Mouse (Mus musculus): Measurements from ENCODE around the gene Erc1.
"Not testable (repeated sequence)": the region's sequence is repeated elsewhere in the genome, so short reads cannot be mapped to it uniquely, and the experiment has no call there.

Erc1 gene

DNA sequence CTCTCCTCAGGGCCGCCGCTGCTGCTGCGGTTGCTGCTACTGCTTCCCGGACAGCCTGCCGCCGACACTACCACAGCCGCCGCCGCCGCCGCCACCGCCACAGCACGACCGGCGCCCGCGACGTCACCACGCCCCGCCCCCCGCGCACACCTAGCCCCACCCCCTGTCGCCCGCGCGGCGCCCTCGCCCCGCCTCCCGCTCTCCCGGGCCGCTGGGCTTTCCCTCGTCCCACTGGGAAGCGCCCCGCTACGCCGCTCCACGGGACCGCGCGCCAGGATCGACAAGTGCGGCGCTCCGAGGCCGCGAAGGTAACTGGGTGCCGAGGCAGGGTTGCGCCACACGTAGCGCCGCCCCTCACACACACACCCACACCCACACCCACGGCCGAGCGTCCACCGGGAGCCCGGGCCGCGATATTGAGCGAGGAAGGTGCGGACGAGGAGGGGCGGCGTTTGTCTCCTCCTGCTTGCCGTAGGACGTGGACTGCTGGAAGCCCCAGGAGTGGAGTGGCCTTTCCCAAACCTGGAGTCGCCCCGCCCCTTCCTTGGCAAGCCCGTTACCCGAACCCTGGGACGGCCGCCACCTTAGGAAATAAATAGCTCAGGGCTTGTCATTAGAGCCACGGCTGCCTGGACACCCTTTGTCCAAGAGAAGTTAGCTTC, at the start of gene Erc1:
Erc1 (minus strand) TSS at position 134 of the 662 bp plus-strand sequence.
- peak; percentile 96 to 99 for DNase-seq (ENCODE audit: inconsistent age in 2 of 2, low spot score in 1 of 2)

DNA sequence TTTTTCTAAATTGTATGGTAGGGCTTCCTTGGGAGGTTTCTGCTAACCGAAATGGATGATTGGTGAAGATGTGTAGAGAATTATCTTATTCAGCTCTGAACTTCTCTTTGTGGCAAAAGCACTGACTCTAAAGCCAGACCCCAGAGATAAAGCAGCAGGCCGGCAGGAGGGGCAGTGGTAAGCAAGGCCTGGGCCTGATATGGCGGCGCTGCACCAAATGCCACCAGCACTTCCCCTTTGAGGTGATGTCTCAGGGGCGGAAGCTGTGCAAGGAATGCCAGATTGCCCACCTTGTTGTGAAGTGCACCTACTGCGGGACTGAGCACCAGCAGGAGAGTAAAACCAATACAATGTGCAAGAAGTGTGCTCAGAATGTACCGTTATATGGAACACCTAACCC, 44.7 kb upstream of the Erc1 start:
- no peak for DNase-seq (ENCODE audit: inconsistent age in 2 of 2, low spot score in 1 of 2)

DNA sequence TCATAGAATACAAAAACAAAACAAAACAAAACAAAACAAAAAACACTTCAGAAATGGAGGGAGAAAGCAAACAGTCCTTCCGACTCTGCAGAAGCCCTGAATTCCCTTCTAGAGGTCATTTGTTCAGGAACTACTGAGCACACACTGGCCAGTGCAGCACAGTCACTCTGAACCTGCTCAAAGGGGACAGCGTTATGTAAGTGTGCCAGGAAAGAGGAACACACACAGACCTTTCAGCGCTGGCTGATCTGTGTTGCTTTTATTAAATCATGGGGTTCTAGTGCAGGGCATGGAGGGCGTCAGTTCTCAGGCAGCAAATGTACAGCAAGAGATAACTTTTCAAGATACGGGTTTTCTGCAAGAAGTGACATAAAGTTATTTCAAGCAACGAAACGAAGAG, 35.2 kb upstream of the Erc1 start:
- DNase-seq (ENCODE audit: inconsistent age in 2 of 2, low spot score in 1 of 2): peak; percentile 41 to 47

DNA sequence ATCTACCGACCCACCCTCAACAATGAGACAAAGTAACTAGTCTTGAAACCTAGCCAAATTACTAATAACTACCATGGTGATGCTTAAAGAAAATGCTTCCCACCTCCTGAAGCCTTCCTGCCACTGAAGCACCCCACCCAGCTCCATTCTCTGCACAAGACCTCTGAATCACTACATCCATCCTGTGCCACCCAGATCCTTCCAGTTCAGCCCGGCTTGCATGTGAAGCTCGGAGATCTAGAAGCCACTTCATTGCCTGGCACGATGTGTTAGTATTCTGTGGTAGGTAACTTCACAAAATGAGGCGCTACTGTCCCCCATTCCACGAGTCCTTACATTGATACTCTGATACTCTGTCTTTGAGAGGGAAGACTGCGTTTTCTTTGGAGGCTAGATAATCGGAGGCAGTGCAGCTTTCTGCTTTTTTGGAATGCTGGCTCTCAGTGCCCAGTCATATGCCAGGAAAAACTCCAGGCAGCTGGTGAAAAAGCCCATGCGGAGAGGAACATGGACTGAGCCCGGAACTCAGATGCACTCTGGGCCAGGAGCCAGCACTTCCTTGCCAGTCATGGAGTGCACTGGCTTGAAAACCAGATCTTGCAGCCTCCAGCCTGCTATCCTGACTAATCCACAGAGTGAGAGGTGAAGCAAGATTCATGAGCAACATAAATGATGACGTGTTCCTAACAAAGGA, 16.5 kb upstream of the Erc1 start:
- peak; percentile 24 to 52 for DNase-seq (ENCODE audit: inconsistent age in 2 of 2, low spot score in 1 of 2)

DNA sequence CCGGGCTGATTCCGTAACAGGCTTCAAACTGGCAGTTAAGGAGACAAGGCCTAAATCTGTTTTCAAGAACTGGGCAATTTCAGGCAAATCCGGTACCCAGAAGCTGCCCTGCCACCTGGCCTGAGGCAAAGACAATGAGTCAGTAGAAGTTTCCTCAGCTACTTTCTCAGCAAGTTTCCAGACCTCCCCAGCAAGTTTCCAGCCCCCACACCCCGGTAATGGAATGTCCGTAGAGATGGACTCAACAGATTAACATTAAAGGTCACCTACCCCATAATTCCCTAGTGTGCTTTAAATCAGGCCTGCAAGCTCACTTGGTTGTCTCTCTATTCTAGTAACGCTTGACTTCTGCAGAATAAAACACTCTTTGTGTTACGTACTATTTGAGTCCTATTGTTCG, 13.6 kb upstream of the Erc1 start:
- DNase-seq (ENCODE audit: inconsistent age in 2 of 2, low spot score in 1 of 2): no peak

DNA sequence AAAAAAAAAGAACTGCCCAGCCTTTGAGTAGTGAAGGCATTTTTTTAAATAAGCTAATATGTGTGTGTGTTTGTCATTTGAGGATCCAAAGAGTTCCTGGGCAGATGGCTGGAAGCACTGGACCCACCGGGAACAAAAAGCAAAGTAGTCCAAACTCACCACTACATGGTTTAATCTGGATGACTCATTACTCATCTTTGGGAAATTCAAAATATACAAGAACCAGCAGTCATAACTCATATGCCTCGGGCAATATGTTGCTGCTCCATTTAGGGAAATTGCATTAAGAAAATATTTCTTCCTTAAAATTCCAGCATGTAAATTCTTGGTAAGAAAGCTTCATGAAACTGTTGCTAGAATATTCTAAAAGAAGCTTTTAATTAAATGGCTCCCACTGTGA, 12.3 kb upstream of the Erc1 start:
- DNase-seq (ENCODE audit: inconsistent age in 2 of 2, low spot score in 1 of 2): no peak

DNA sequence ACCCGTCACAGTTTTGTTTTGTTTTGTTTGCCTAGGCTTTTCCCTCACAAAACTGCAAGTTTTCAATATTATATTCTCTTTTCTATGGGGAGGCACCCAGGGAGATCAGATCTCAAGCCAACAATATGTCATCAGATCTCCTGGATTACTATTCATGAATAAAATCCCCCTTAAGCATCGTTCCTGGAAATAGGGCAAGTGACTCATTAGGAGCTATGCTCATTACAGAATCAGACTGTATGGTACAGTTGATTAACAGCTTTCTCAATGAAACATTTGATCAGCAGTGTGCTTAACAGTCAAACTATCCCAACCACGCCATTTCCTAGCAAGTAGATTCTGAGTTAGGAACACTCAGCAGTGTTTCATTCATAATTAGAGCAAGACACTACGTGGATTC, 7.5 kb upstream of the Erc1 start:
- no peak for DNase-seq (ENCODE audit: inconsistent age in 2 of 2, low spot score in 1 of 2)

DNA sequence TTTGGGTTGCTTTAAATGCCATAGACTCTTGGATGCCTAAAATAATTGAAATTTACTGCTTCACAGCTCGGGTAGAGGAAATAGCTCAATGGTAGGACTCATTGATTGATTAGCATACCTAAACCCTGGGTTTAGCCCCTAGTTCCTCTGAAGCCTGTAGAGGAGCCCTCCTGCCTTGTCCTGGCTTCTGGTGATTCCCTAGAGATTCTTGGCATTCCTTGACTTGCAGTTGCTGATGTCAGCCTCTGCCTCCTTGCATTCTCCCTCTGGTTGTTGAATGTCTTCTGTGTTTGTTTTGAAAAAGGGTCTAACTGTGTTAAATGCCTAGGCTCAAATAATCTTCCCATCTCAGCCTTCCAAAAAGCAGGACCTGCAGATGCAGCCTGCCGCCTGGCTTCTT, 6.2 kb upstream of the Erc1 start:
- no peak for DNase-seq (ENCODE audit: inconsistent age in 2 of 2, low spot score in 1 of 2)

DNA sequence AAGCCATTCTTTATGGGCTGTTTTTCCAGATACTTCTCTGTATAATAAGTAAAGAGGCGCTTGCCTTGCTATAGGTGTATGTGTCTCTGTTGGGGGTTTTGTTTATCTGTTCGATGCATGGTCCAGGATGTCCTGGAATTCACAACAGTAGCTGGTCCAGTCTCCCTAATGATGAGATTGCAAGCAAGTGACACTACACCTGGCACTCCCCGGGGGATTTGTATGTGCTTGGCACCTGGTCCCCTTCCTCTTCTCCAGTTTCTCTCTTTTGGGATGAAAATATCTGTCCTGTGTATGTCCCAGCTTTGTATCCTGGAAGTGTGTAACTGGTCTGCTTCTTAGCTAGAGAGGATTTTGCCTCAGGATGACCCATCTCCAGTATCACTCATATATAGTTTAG, 1.9 kb upstream of the Erc1 start:
- DNase-seq (ENCODE audit: inconsistent age in 2 of 2, low spot score in 1 of 2): no peak

DNA sequence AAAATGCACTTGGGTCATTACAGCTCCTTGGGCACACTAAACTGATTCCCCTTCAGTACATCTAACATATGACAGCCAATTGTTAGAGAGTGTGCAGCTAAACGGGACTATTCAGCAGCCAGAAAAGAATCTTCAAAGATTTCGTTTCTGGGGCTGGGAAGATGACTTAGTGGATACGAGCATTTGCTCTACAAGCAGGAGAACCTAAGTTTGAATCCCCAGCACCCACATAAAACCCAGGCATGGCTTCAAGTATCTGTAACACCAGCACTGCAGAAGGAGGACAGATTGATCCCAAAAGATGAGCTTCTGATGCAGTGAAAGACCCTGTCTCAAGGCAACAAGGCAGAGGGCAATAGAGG, 1.4 kb upstream of the Erc1 start:
- no peak for DNase-seq (ENCODE audit: inconsistent age in 2 of 2, low spot score in 1 of 2)

DNA sequence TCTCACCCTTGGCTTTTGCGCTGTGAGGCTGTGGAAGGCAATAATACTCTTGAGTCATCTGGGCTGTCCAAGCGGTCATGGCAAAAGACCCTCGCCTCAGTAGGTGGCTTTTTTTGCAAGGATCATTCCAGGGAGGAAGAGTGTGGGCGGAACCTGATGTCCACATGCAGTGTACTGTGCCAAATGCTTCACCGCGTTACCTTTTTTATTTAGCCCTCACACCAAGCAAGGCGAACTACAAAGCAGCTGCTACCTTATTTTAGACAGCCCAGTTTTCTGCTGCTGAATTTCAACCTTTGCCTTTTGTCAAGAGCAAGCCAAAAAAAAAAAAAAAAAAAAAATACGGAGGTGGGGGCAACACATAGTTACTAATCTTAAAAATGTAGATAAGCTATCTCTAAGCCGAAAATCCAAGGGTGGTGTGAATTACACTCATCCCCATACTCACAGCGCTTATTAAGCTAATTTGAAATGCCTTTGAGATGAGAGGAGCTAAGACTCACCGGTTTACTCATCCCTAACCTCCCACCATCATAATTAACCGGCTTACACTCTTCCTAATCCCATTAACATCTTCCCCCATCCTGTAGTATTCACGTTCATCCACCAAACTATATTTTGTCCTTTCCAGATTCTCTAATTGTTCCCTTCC, 855 bp upstream of the Erc1 start:
- no peak for DNase-seq (ENCODE audit: inconsistent age in 2 of 2, low spot score in 1 of 2)

DNA sequence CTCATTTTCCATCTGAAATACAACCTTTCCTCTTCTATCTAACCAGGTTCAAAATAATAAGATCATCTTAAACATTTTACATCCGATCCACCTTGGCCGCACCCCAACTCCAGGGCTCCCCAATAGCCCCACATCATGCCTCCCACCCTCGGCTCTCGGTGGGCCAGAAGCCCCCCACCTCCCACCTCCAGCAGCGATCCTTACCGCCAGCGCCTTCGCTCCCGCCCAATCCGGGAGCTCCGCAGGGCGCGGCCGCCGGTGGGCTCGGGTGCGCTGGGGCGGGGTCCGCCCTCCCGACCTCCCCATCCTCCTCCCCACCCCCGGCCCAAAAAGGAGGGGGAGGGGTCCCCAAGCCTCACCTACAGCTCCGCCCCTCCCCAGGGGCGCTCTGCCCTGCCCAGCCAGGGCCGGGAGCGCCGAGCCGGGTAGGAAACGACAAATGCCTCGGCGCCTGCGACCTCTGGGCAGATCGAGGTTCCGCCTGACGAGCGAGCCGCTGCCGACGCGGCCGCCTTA, 391 bp downstream of the Erc1 start:
- DNase-seq (ENCODE audit: inconsistent age in 2 of 2, low spot score in 1 of 2): no peak

DNA sequence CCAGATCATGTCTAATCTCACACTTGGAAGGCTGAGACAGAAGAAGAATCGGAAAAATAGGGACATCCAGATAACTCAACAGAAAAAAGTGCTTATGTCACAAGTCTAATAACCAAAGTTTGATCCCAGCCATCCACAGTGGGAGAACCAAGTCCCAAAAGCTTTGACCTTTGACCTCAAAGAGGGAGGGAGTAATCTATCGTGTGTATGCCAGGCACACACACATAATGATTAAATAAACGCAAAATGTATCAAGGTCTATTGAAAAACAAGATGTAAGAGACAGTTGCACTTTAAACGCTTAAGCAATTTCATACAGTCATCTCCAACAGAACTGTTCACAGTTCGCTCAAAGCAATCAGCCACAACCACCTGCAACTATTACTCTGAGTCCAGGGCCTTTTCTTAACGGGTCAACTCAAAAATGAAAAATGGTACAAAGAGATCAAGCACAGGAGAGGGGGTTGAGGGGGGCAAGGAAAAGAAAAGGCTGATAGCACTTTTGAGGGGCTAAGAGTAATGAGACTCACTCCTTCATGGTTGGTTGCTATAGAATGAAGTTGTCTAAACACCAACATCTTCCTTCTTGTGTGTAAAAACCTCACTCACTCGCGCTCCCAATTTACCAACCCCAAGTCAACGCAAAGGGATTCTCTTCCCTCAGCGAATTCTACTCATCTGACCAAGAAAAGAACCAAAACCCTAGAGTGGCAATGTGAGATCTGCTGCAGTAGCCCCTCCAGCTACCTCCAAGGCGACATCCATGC, 1.0 kb downstream of the Erc1 start:
- no peak for DNase-seq (ENCODE audit: inconsistent age in 2 of 2, low spot score in 1 of 2)

DNA sequence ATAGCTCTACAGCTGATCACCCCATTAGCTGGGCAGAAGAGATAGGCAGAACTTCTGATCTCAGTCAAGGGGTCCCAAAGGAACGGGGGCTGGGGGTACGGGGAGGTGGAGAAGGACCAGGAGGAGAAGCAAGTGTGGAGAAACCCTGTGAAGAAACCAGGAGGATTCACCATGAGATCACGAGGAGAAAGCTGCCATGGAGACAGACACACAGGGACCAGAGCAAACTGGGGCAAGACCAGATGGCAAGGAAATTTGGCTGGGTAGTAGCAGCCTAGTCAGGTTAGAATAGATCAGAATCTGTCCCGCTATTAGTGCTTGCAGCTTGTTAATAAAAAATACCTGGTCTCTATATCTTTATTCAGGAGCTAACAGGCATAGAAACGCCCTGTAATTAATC, 18.0 kb downstream of the Erc1 start:
- DNase-seq (ENCODE audit: inconsistent age in 2 of 2, low spot score in 1 of 2): no peak

DNA sequence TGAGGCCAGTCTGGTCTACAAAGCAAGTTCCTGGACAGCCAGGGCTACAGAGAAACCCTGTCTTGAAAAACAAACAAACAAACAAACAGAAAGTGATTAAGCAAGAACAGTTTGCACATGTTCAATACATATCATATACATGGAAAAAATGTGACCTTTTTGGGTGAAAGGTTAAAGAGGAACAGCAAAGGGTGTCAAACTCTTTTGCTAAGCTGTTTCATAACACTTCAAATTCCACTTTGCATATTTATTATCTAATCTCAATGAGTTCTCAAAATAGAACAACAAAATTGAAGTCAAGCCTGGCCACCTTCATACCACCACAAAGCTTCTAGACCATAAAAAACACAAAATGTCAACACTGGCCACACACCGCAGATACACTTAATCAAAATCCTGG, 19.8 kb downstream of the Erc1 start:
- DNase-seq (ENCODE audit: inconsistent age in 2 of 2, low spot score in 1 of 2): no peak

DNA sequence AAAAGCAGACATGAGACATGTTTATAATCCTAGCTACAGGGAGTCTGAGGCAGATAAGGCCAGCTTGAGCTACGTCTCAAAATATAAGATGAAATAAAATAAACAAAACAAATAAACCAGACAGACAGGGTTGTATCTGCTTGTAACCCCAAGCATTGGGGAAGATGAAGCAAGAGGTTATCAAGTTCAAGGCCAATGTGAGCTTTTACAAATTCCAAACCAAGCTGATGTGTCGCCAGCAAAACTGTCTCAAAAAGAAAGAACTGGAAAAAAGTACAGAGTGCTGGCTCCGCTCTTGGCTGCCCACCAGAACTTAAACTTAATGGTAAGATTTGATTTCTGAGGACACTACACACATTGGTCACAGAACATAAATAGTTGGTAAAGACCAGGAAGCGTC, 21.3 kb downstream of the Erc1 start:
- DNase-seq (ENCODE audit: inconsistent age in 2 of 2, low spot score in 1 of 2): peak in 1 of 2 experiments; percentile 63

DNA sequence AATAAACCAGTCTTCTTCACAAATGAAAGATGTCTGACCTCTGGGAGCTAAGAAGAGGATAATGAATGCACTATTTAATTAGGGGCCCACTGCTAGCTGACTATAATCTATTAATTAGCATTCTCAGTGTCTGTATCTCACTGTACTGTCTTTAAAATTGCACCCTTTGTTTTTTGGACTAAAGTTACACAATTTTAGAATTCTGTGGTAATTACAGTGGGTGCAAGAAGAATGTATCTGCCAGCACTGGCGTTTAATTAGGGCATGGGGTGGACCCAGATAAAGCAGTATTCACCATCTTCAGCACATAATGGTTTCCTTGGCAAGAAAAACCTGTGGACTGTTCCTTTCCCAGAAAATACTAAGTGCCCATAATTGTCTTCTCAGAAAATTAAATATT, 25.8 kb downstream of the Erc1 start:
- no peak for DNase-seq (ENCODE audit: inconsistent age in 2 of 2, low spot score in 1 of 2)

DNA sequence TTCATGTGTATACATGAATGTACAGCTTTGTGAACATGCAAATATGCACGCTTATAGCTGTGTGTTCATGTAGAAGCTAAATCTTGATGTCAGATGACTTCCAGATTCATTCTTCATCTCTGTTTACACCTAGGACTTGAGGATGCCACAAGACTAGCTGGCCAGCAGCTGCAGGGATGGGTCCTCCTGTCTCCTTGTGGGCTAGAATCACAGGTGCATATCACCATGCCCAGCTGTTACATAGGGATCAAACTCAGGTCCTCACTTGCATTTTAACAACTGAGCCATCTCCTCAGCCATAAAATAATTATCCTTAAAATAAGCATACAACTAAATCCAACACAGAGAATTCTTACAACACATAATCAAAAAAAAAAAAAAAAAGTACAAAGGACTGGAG, 26.8 kb downstream of the Erc1 start:
- DNase-seq (ENCODE audit: inconsistent age in 2 of 2, low spot score in 1 of 2): no peak

DNA sequence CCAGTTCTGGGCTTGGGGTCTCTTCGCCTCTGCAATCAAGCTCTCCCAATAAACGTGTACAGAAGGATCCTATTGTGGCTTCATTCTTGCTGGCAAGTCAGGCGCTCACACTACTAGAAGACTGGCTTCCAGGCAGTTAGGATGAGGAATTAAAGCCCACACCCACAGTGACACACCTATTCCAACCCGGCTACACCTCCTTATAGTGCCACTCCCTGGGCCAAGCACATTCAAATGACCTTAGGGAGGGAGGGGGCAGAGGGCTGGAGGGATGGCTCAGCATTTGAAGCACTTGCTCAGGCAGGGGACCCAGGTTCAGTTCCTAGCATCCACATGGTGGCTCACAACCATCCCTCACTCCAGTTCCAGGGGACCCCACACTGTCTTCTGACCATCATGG, 29.4 kb downstream of the Erc1 start:
- no peak for DNase-seq (ENCODE audit: inconsistent age in 2 of 2, low spot score in 1 of 2)

DNA sequence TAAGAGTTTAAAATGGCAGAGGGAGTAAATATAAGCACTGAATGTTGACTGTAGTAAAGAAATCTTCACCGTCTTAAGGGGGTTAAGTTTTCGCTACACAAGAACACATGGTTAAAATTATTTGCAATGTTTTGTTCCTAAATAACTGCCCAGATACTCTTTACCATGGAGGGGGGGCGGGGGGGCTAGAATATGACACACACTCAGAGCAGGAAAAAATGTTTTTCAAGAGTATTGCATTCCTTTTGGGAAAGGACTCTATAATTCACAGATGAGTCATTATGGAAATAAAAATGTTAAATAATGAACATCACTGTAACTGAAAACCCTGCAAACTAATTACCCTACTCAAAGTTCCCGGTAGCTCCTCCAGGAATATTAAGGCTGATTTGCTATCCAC, 32.5 kb downstream of the Erc1 start:
- DNase-seq (ENCODE audit: inconsistent age in 2 of 2, low spot score in 1 of 2): no peak

DNA sequence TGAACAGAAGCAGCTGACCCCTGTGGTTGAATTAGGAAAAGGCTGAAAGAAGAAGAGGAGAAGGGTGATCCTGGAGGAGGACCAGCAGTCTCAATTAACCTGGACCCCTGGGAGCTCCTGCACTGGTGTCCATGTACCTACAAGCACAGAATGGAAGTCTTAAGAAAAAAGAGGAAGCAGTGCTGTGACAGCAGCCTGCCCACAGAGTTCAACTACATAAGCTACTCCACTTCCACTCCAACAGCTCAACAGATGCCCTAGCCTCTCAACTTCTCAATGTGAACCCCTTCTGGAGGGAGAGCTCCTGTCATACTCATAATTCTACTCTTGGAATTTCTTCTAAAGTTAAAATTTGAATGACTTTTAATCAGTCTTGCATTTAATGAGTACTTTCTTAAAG, 34.9 kb downstream of the Erc1 start:
- not testable (repeated sequence) for DNase-seq (ENCODE audit: inconsistent age in 2 of 2, low spot score in 1 of 2)
